Mouse (Mus musculus): ENCODE results near the gene Sox13.

DNA sequence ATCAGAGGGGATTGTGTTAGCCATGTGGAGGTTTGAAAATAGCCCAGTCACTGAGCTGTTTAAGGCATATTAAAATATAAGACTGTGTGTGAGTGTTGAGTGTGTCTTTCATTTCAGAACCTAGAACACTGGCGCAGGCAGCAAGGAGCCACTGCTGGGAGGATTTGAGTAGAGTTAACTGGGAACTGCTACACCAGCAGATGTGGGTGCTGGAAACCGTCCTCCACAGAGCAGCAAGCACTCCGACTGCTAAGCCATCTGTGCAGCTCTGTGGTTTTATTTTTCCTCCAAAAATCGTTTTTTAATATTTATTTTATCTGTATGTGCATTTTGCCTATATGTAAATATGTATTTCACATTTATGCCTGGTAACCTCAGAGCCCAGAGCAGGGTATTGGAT lies 29.5 kb downstream of the Sox13 start:
- no peak for TF ChIP-seq CTCF (IDR thresholded peaks at IDR 0.05; ENCODE audit: borderline replicate concordance, insufficient read depth, low read depth, low read length)
- no peak for TF ChIP-seq POLR2A (IDR thresholded peaks at IDR 0.05; ENCODE audit: borderline replicate concordance, insufficient read depth, low read length)

All from cerebellum, adult 2 months (tissue).